Mouse (Mus musculus): ENCODE data around the gene 4932411N23Rik.
"Not testable (repeated sequence)": the region's sequence is repeated elsewhere in the genome, so short reads cannot be mapped to it uniquely, and the experiment has no call there.

Gene 4932411N23Rik

GRCm38 (mm10) chrX:126815768-126816167 lies at the start of gene 4932411N23Rik:
Gene 4932411N23Rik, minus strand, starts transcription at chrX:126815868.
- no peak for DNase-seq (ENCODE audit: low spot score in 2 of 2)

GRCm38 (mm10) chrX:126779895-126780294 lies 35.8 kb downstream of the 4932411N23Rik start:
- no peak for DNase-seq (ENCODE audit: low spot score in 2 of 2)

GRCm38 (mm10) chrX:126777643-126778042 lies 38.0 kb downstream of the 4932411N23Rik start:
- not testable (repeated sequence) for DNase-seq (ENCODE audit: low spot score in 2 of 2)

GRCm38 (mm10) chrX:126774846-126775245 lies 40.8 kb downstream of the 4932411N23Rik start:
- DNase-seq (ENCODE audit: low spot score in 2 of 2): not testable (repeated sequence)

GRCm38 (mm10) chrX:126773511-126773910 lies 42.2 kb downstream of the 4932411N23Rik start:
- not testable (repeated sequence) for DNase-seq (ENCODE audit: low spot score in 2 of 2)
